Mouse (Mus musculus): ENCODE measurements around the gene Arl2bp. TPM values are rescaled to one million over a fixed set of nuclear protein-coding genes. Genes with fewer than 3 reads are reported as not detected.

Gene Arl2bp
- total RNA-seq (2014; rRNA removed) = 112 and 136 TPM in 2 replicates
- 154 and 183 TPM in 2 replicates for polyA plus RNA-seq (2015; fragmentation: Nextera tagmentation; extraction: Ambion mirVana)

DNA sequence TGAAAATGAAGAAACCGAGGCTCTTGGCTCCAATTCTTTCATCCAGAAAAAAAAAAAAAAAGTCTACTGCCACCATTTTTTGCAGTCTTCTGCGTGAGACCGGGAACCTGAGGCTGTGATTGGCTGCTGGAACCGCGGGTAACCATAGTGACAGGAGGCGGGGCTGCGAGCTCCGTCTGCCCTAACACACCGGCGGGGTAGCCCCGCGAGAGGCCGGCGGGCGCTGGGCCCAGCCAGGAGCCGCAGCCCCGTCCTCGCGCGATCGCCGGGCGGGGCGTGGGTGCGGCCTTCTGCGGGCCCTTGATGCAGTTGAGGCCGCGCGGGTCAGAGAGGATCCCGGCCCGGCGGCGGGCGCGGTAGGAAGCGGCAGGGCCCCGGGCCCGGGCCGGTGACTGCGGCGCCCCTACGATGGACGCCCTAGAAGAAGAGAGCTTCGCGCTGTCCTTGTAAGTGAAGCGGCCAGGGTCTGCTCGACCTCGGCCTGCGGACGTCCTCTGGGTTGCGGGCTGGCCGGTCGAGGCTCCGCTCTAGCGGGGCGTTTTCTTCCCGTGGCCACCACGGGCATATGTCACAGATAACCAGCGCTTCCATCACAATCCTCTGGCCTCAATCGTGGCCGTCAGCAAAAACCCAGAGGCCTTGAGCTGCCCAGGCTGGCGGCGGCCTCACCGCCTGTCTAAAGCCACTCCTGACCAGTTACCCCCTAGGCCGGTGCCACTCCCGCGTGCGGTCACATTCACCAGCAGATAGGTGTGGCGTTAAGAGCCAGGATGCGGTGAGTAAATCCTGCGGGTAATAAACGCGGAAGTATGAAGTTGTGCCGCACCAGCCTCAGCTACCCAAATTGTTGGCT lies at the start of gene Arl2bp:
Gene Arl2bp, plus strand, starts transcription at position 145 of the 853 bp plus-strand sequence.
- H3K4me2 ChIP-seq (ENCODE audit: low read depth) = peak within 1 kb of the TSS; percentile 70
- WGBS = 2% methylated on average over 73 of the region's 74 CpGs
- peaks cover 19% of the 10 kb centered on the region for H3K36me3 ChIP-seq (ENCODE audit: insufficient read depth)
- no peaks in the 10 kb centered on the region for H3K27me3 ChIP-seq (ENCODE audit: insufficient read depth, low read length)
- H3K4me1 ChIP-seq (ENCODE audit: insufficient read depth) = no peaks in the 10 kb centered on the region
- peak within 1 kb of the TSS; percentile 96 for H3K4me3 ChIP-seq (ENCODE audit: low read depth, low read length)
- H3K27ac ChIP-seq (ENCODE audit: low read depth, low read length) = peak within 1 kb of the TSS; percentile 97
- ATAC-seq (peak; percentile 100), DNase-seq (peak; percentile 96)
- no peak for TF ChIP-seq CTCF (IDR thresholded peaks at IDR 0.05; ENCODE audit: low read depth)
- peak within 1 kb of the TSS; percentile 98 for H3K9ac ChIP-seq
- H3K9me3 ChIP-seq (ENCODE audit: low read length) = no peaks in the 10 kb centered on the region

DNA sequence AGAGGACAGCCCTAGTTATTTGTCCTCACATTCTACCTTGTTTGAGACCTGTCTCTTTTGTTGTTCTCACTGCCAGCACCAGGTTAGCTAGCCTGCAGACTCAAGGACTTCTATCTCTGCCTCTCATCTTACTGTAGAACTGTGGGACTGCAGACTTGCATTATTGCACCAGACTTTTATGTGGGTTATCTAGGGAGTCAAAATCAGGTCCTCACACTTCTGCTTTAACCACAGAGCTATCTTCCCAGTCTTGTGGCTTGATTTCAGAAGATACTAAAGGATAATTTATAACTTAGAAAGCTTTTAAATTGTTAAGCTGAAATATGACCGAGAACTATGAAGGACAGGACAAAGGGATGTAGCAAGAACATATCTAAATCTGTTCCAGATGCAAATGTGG lies 41.5 kb upstream of the Arl2bp start:
- ATAC-seq = no peak
- no peak for TF ChIP-seq CTCF (IDR thresholded peaks at IDR 0.05; ENCODE audit: low read depth)

GRCm38 (mm10) chr8:94633564-94634194 lies 32.7 kb upstream of the Arl2bp start:
- Histone ChIP-seq H3K9ac (no peak overlapping the region), H3K4me2 (ENCODE audit: low read depth) (no peak overlapping the region), H3K4me3 (ENCODE audit: low read depth, low read length) (no peak overlapping the region), H3K27ac (ENCODE audit: low read depth, low read length) (no peak overlapping the region), H3K36me3 (ENCODE audit: insufficient read depth) (peaks cover 63% of the 10 kb centered on the region), H3K9me3 (ENCODE audit: low read length) (no peaks in the 10 kb centered on the region), H3K27me3 (ENCODE audit: insufficient read depth, low read length) (no peaks in the 10 kb centered on the region), H3K4me1 (ENCODE audit: insufficient read depth) (no peaks in the 10 kb centered on the region)
- no peak for DNase-seq
- no peak for TF ChIP-seq CTCF (IDR thresholded peaks at IDR 0.05; ENCODE audit: low read depth)
- WGBS = 88% methylated on average over 2 of the region's 2 CpGs
- no peak for ATAC-seq

More for the DNA sequence above, 41.5 kb upstream of the Arl2bp start:
- 91% methylated on average over 1 of the region's 1 CpGs for WGBS
- Histone ChIP-seq H3K4me2 (ENCODE audit: low read depth) (no peak overlapping the region), H3K4me3 (ENCODE audit: low read depth, low read length) (no peak overlapping the region), H3K36me3 (ENCODE audit: insufficient read depth) (peaks cover 6% of the 10 kb centered on the region), H3K27me3 (ENCODE audit: insufficient read depth, low read length) (no peaks in the 10 kb centered on the region), H3K9me3 (ENCODE audit: low read length) (no peaks in the 10 kb centered on the region), H3K27ac (ENCODE audit: low read depth, low read length) (no peak overlapping the region), H3K9ac (no peak overlapping the region), H3K4me1 (ENCODE audit: insufficient read depth) (no peaks in the 10 kb centered on the region)
- no peak for DNase-seq

DNA sequence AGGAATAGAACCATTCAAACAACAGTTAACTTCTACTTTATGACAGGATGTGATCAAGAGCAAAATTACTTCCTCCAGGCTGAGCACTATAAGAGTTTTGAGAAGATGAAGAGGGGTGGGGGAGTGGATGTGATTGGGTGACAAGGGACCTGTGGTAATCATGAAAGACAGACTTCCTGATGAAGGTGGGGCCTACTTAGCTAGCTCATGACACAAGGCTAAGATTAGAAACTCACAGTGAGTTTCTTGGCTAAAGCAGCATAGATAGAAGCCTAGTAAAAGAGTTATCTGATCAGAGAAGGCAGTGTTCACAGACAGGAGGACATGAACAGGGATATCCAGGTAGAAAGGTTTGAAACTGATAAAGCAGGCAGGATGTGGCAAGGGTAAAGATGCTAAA lies 32.2 kb upstream of the Arl2bp start:
- H3K27ac ChIP-seq (ENCODE audit: low read depth, low read length) = no peak overlapping the region
- no peaks in the 10 kb centered on the region for H3K4me1 ChIP-seq (ENCODE audit: insufficient read depth)
- no peak overlapping the region for H3K4me2 ChIP-seq (ENCODE audit: low read depth)
- H3K9me3 ChIP-seq (ENCODE audit: low read length) = no peaks in the 10 kb centered on the region
- H3K9ac ChIP-seq = no peak overlapping the region
- peaks cover 66% of the 10 kb centered on the region for H3K36me3 ChIP-seq (ENCODE audit: insufficient read depth)
- no peak for DNase-seq
- TF ChIP-seq CTCF (IDR thresholded peaks at IDR 0.05; ENCODE audit: low read depth) = no peak
- H3K27me3 ChIP-seq (ENCODE audit: insufficient read depth, low read length) = no peaks in the 10 kb centered on the region
- H3K4me3 ChIP-seq (ENCODE audit: low read depth, low read length) = no peak overlapping the region
- no peak for ATAC-seq

DNA sequence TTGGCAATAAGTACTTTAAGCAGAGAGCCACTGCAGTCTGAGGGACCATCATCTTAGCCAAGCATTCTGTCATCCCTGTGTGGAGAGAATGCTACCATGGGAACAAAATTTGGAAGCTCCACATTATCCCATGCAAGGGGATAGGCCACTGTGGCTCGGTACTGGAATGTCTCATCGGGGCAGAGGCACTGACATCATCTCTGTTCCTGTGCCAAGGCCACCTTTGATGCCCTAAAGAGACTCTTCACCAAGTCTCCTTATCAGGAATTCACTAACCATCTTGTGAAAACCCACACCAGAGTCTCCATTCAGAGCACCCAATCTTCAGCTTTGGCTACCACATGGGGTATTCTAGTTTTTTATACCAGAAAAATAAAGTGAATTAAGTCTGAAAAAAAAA lies 25.2 kb upstream of the Arl2bp start:
- H3K36me3 ChIP-seq (ENCODE audit: insufficient read depth) = peaks cover 60% of the 10 kb centered on the region
- DNase-seq = no peak
- no peak overlapping the region for H3K4me3 ChIP-seq (ENCODE audit: low read depth, low read length)
- H3K27ac ChIP-seq (ENCODE audit: low read depth, low read length) = no peak overlapping the region
- no peak for ATAC-seq
- WGBS = 94% methylated on average over 2 of the region's 2 CpGs
- no peak overlapping the region for H3K4me2 ChIP-seq (ENCODE audit: low read depth)
- no peaks in the 10 kb centered on the region for H3K9me3 ChIP-seq (ENCODE audit: low read length)
- no peak overlapping the region for H3K9ac ChIP-seq
- no peak for TF ChIP-seq CTCF (IDR thresholded peaks at IDR 0.05; ENCODE audit: low read depth)
- H3K4me1 ChIP-seq (ENCODE audit: insufficient read depth) = no peaks in the 10 kb centered on the region
- H3K27me3 ChIP-seq (ENCODE audit: insufficient read depth, low read length) = no peaks in the 10 kb centered on the region

- no peaks in the 10 kb centered on the region for H3K27me3 ChIP-seq (ENCODE audit: insufficient read depth, low read length)
- WGBS = 92% methylated on average over 3 of the region's 3 CpGs
- peaks cover 60% of the 10 kb centered on the region for H3K36me3 ChIP-seq (ENCODE audit: insufficient read depth)
Measured at GRCm38 (mm10) chr8:94641938-94642337, 24.5 kb upstream of the Arl2bp start.

GRCm38 (mm10) chr8:94645202-94645601 lies 21.2 kb upstream of the Arl2bp start:
- Histone ChIP-seq H3K9ac (no peak overlapping the region), H3K27ac (ENCODE audit: low read depth, low read length) (no peak overlapping the region), H3K27me3 (ENCODE audit: insufficient read depth, low read length) (no peaks in the 10 kb centered on the region), H3K9me3 (ENCODE audit: low read length) (no peaks in the 10 kb centered on the region), H3K4me3 (ENCODE audit: low read depth, low read length) (no peak overlapping the region), H3K4me2 (ENCODE audit: low read depth) (no peak overlapping the region), H3K36me3 (ENCODE audit: insufficient read depth) (peaks cover 50% of the 10 kb centered on the region), H3K4me1 (ENCODE audit: insufficient read depth) (no peaks in the 10 kb centered on the region)
- TF ChIP-seq CTCF (IDR thresholded peaks at IDR 0.05; ENCODE audit: low read depth) = no peak
- 56% methylated on average over 1 of the region's 1 CpGs for WGBS
- no peak for ATAC-seq
- DNase-seq = no peak

More at GRCm38 (mm10) chr8:94641938-94642337, 24.5 kb upstream of the Arl2bp start:
- H3K9me3 ChIP-seq (ENCODE audit: low read length) = no peaks in the 10 kb centered on the region
- ATAC-seq (no peak), DNase-seq (no peak)
- no peak overlapping the region for H3K4me3 ChIP-seq (ENCODE audit: low read depth, low read length)
- H3K4me2 ChIP-seq (ENCODE audit: low read depth) = no peak overlapping the region
- no peak overlapping the region for H3K27ac ChIP-seq (ENCODE audit: low read depth, low read length)
- H3K9ac ChIP-seq = no peak overlapping the region
- H3K4me1 ChIP-seq (ENCODE audit: insufficient read depth) = no peaks in the 10 kb centered on the region
- peak; percentile 19; the same call in 1 of the 2 replicates for TF ChIP-seq CTCF (IDR thresholded peaks at IDR 0.05; ENCODE audit: low read depth)
